Mouse (Mus musculus): ENCODE measurements around the gene Vmn1r239-ps.
"Not testable (repeated sequence)": the region's sequence is repeated elsewhere in the genome, so short reads cannot be mapped to it uniquely, and the experiment has no call there.

Vmn1r239-ps gene

DNA sequence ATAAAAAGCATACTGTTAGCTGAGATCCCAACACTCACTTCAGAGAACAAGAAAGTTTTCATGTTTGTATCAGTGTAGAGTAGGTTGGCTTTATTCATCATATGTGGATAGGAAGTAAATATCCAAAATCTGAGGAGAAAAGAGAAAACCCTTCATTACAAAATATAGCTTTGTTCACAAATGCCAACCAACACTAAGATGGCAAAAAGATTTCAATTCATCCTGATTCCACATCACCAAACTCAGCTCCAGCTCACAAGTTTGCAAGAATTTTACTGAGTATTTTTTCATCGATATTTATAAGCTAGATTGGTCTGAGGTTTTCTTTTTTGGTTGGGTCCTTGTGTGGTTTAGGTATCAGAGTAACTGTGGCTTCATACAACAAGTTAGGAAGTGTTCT is at the start of gene Vmn1r239-ps:
Vmn1r239-ps (minus strand) TSS at position 101 of the 400 bp plus-strand sequence.
- not testable (repeated sequence) for DNase-seq (ENCODE audit: low read depth, low spot score)

DNA sequence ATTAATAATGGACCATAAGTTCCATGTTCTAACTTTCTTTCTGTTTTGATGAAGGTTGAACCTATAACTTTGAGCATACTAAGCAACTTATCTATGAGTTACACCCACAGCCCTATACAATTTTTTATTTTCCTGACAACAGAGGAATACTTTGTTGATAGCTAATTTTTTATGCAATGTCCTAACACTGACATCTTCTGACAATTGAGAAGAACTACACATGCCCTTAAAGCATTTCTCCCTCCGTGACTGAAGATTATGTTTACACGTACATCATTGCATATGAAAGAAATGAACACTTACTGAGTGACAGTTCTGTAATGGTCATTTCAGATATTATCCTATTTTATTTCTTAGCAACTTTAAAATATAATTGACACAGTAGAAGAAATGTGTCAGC is 36.0 kb upstream of the Vmn1r239-ps start:
- DNase-seq (ENCODE audit: low read depth, low spot score) = no peak

DNA sequence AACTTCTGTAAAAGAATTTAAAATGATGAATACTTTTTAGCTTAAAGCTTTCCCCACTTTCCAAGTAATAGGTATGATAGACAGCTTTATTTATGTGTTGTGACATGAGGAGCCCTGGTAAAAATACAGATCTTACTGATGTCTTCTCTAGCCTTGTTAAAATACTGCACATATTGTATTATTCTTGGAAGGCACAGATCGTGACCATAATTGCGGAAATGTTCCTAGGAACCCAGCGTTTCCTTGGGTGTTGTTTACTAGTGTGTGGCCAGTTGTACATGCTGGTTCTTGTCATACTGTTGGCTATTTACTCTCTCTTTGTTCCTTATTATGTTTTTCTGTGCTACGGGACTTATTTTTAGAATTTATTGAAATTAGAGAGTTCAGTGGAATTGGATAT is 10.1 kb downstream of the Vmn1r239-ps start:
- no peak for DNase-seq (ENCODE audit: low read depth, low spot score)

DNA sequence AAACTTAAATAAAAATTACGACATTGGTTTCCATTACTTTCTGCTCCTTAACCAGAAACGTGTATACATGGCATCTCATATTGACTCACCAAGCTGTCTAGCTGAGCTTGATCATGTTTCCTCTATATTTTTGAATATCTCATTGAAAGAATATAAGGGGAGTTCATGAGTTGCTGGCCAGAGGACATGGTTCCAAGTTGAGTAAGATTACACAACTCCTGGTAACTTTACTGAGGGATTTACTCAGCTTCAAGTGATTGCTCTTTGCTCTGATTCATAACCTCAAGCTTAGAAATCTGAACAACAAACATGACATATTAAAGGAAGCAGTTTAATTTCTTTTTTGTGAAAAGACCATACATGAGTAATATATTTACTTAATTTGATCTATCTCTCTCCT is 18.1 kb downstream of the Vmn1r239-ps start:
- DNase-seq (ENCODE audit: low read depth, low spot score) = no peak

DNA sequence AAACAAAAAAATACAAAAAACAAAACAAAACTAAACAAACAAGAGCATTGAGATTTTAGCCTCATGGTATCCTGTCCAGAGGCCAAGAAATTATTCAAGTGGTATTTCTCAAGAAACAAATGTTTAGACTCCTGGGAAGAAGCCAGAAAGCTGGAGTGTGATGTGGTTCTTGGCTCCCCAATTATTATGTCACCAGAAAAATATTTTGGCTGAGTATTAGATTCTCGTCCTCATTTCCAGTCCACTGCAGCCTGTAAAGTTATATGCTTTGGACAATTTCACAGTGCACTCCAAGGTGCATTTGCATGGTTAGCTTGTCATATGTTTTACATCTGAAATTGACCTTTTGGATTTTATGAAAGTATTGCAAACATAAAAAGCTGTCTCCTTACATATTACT is 23.8 kb downstream of the Vmn1r239-ps start:
- DNase-seq (ENCODE audit: low read depth, low spot score) = peak; percentile 54

DNA sequence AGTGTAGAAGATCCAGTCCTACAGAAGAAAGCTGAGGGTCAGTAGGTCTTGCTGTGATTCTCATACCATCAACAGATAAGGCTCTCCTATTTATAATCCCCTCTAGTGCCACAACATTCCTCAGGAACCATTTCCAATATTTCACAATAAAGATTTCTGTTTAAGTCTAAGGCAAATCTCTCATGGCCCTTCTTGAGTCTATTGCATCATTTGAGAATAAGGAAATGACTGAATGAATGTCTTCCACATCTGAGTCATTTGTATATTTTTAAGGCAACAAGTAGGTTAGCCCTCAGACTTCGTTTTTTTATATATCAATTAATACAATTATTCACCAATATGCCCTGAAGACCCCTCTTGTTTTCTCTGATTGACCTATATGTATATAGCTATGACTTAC is 24.4 kb downstream of the Vmn1r239-ps start, which contains the start of gene Il13ra2:
Il13ra2 (minus strand) TSS at position 64 of the 400 bp plus-strand sequence.
- no peak for DNase-seq (ENCODE audit: low read depth, low spot score)

Measured in skeletal muscle tissue, adult 2 months (tissue).